Mouse (Mus musculus) cerebellum, adult 9-11 months (tissue): ENCODE results near the gene Fndc8.
"Not testable (repeated sequence)": the region's sequence is repeated elsewhere in the genome, so short reads cannot be mapped to it uniquely, and the experiment has no call there.

Experiments used
- DNase-seq: peaks from one replicate; pipeline ENCODE4 v3.0.0; 2022

Gene Fndc8

GRCm38 (mm10) chr11:82920768-82921167 is 28.8 kb downstream of the Fndc8 start:
- no peak for DNase-seq

- DNase-seq = no peak
Measured at GRCm38 (mm10) chr11:82921691-82922090, 29.8 kb downstream of the Fndc8 start.

- DNase-seq = not testable (repeated sequence)
Measured at GRCm38 (mm10) chr11:82923910-82924309, 32.0 kb downstream of the Fndc8 start.

GRCm38 (mm10) chr11:82928897-82929632 is 37.1 kb downstream of the Fndc8 start:
- DNase-seq = no peak

GRCm38 (mm10) chr11:82929633-82929950 is 37.7 kb downstream of the Fndc8 start:
- DNase-seq = no peak

GRCm38 (mm10) chr11:82930391-82930955 is 38.5 kb downstream of the Fndc8 start:
- DNase-seq = not testable (repeated sequence)

GRCm38 (mm10) chr11:82931161-82931560 is 39.2 kb downstream of the Fndc8 start:
- DNase-seq = not testable (repeated sequence)

- DNase-seq = not testable (repeated sequence)
Measured at GRCm38 (mm10) chr11:82931671-82932450, 39.9 kb downstream of the Fndc8 start.

GRCm38 (mm10) chr11:82933186-82933585 is 41.3 kb downstream of the Fndc8 start:
- DNase-seq = no peak

- DNase-seq = no peak
Measured at GRCm38 (mm10) chr11:82943336-82943735, 51.4 kb downstream of the Fndc8 start.

GRCm38 (mm10) chr11:82945636-82946035 is 53.7 kb downstream of the Fndc8 start:
- DNase-seq = no peak

- no peak for DNase-seq
Measured at GRCm38 (mm10) chr11:82947457-82947856, 55.5 kb downstream of the Fndc8 start.

GRCm38 (mm10) chr11:82949036-82949435 is 57.1 kb downstream of the Fndc8 start:
- no peak for DNase-seq
